In the genomic region with DNA sequence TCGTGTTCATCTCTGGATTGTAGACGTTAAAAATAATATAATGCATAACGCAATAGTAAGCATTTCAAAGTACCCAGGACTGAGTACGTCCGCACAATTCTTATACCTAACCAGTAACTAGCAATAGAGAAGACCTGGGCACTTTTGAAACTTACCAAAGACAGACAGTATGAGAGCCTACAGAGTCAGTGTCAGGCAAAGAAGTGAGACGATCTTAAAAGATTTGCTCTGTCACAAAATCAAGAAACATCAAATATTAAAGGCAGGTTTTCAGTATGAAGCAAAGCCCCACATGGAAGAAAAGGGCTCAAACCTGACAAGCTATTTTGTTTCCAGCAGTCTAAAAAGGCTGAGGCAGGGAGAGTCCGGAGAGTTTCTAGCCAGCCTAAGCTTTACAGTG, we compare ENCODE assay signal across 8 mouse cellular contexts. TPM values are rescaled to one million over a fixed set of nuclear protein-coding genes. Genes with fewer than 3 reads are reported as not detected.
DNase-seq lines count a peak whose midpoint lies in the region; ATAC-seq and TF ChIP-seq lines count a peak whose summit lies in the region.

No protein-coding gene starts in this region.

- H3K36me3 ChIP-seq in heart, embryonic 13.5 days = no peaks in the 10 kb centered on the region
- H3K36me3 ChIP-seq in MEL (ENCODE audit: control insufficient read depth in 1 of 2, insufficient read depth in 2 of 2, low read length in 2 of 2) = peaks cover 0 to 28% of the 10 kb centered on the region in 2 experiments; a peak in 2 of 4 replicates
- H3K36me3 ChIP-seq in hindbrain, embryonic 11.5 days (ENCODE audit: control insufficient read depth, insufficient read depth, low read length) = no peaks in the 10 kb centered on the region
- H3K36me3 ChIP-seq in macrophage (ENCODE audit: inconsistent target) = no peaks in the 10 kb centered on the region

- no peak for TF ChIP-seq CTCF in MEL (IDR thresholded peaks at IDR 0.05 in 2 of 3, conservative IDR thresholded peaks at IDR 0.05 in 1 of 3; ENCODE audit: control insufficient read depth in 1 of 3, insufficient read depth in 1 of 3, low read depth in 2 of 3, low read length in 3 of 3, poor library complexity in 1 of 3, severe bottlenecking in 1 of 3)

- intact Hi-C loops in heart, postnatal 14 days (cut with DNase I) = loop anchor here (2.0 to 5.0 kb wide), 2 partner anchors 52 to 86 kb away; a partner anchor contains a TSS

- peaks cover 66% of the 10 kb centered on the region for H3K4me1 ChIP-seq in heart, embryonic 13.5 days
- H3K4me1 ChIP-seq in MEL (ENCODE audit: control insufficient read depth in 1 of 2, insufficient read depth in 2 of 2, low read length in 2 of 2) = peaks cover 9 to 23% of the 10 kb centered on the region in 2 experiments
- 0 out of 2 replicates have a peak, but pooled peaks cover 4% of the 10 kb centered on the region for H3K4me1 ChIP-seq in hindbrain, embryonic 11.5 days (replicated peaks; ENCODE audit: control insufficient read depth, insufficient read depth, low read length)

- peak overlapping the region; percentile 90 for H3K4me3 ChIP-seq in heart, embryonic 13.5 days
- H3K4me3 ChIP-seq in MEL (ENCODE audit: control insufficient read depth in 1 of 2, insufficient read depth in 1 of 2, low read depth in 2 of 2, low read length in 2 of 2) = peak overlapping the region; percentile 69 to 83
- no peak overlapping the region for H3K4me3 ChIP-seq in hindbrain, embryonic 11.5 days (ENCODE audit: low read depth, low read length)
- H3K4me3 ChIP-seq in macrophage (ENCODE audit: inconsistent target) = peak overlapping the region; percentile 62

- peak overlapping the region; percentile 72 for H3K27ac ChIP-seq in heart, embryonic 13.5 days (replicated peaks)
- H3K27ac ChIP-seq in MEL (ENCODE audit: control insufficient read depth, low read depth, low read length) (peak overlapping the region; percentile 31; the same call in 1 of the 2 replicates), macrophage (no peak overlapping the region)
- no peak overlapping the region for H3K27ac ChIP-seq in hindbrain, embryonic 11.5 days (ENCODE audit: low read depth, low read length)

- no peak for TF ChIP-seq EP300 in MEL (IDR thresholded peaks at IDR 0.05; ENCODE audit: low read depth in 1 of 2, low read length in 2 of 2)

- no peak for DNase-seq in heart, postnatal 14 days
- DNase-seq in MEL (ENCODE audit: low read depth, low spot score) = peak; percentile 52
- no peak for DNase-seq in hindbrain, embryonic 11.5 days (ENCODE audit: low spot score)
- no peak for DNase-seq in ovary, adult 18-20 months (ENCODE audit: low spot score)
- DNase-seq in cerebellum, postnatal 25 days = no peak
- no peak for DNase-seq in kidney, postnatal 25 days

- ATAC-seq in heart, embryonic 13.5 days (ENCODE audit: extremely low read depth, insufficient number of reproducible peaks, low FRiP score, low TSS enrichment) = no peak
- no peak for ATAC-seq in hindbrain, embryonic 11.5 days (ENCODE audit: low FRiP score)

- no peaks in the 10 kb centered on the region for H3K27me3 ChIP-seq in heart, embryonic 13.5 days (replicated peaks)
- no peaks in the 10 kb centered on the region; a peak in 1 of 4 replicates for H3K27me3 ChIP-seq in MEL (ENCODE audit: control insufficient read depth in 1 of 2, insufficient read depth in 2 of 2, low read length in 2 of 2)
- peaks cover 8% of the 10 kb centered on the region for H3K27me3 ChIP-seq in hindbrain, embryonic 11.5 days (ENCODE audit: control insufficient read depth, insufficient read depth, low read length)

- H3K79me2 ChIP-seq in MEL (ENCODE audit: control insufficient read depth, insufficient read depth, low read length, poor library complexity) (peaks cover 30% of the 10 kb centered on the region), macrophage (ENCODE audit: inconsistent target) (peaks cover 37% of the 10 kb centered on the region)

- H3K4me2 ChIP-seq in heart, embryonic 13.5 days = peak overlapping the region; percentile 83
- peak overlapping the region; percentile 67; the same call in 1 of the 2 replicates for H3K4me2 ChIP-seq in hindbrain, embryonic 11.5 days (replicated peaks; ENCODE audit: low read depth, low read length)

- TF ChIP-seq POLR2A in MEL (IDR thresholded peaks at IDR 0.05; ENCODE audit: control insufficient read depth in 1 of 2, insufficient read depth in 1 of 2, low read depth in 1 of 2, low read length in 2 of 2, poor library complexity in 1 of 2) = no peak

- WGBS in heart, embryonic 13.5 days = 22% methylated on average over 7 of the region's 7 CpGs
- 16% methylated on average over 7 of the region's 7 CpGs for WGBS in hindbrain, embryonic 11.5 days
- 33% methylated on average over 7 of the region's 7 CpGs for WGBS in macrophage (ENCODE audit: missing documents)

- no peaks in the 10 kb centered on the region for H3K9me3 ChIP-seq in heart, embryonic 13.5 days
- H3K9me3 ChIP-seq in MEL (replicated peaks; ENCODE audit: insufficient read depth, low read length) = no peaks in the 10 kb centered on the region
- no peaks in the 10 kb centered on the region for H3K9me3 ChIP-seq in hindbrain, embryonic 11.5 days (ENCODE audit: control insufficient read depth, low read length)

- H3K9ac ChIP-seq in heart, embryonic 13.5 days = peak overlapping the region; percentile 95
- H3K9ac ChIP-seq in MEL (ENCODE audit: control insufficient read depth, low read depth, low read length, poor library complexity, severe bottlenecking) = peak overlapping the region; percentile 74
- H3K9ac ChIP-seq in hindbrain, embryonic 11.5 days (ENCODE audit: low read depth, low read length) = no peak overlapping the region

- no peak for TF ChIP-seq RAD21 in MEL (IDR thresholded peaks at IDR 0.05; ENCODE audit: low read depth, low read length)

TF ChIP-seq in MEL, 35 proteins besides CTCF, POLR2A, EP300 and RAD21:
- TF ChIP-seq RCOR1 (IDR thresholded peaks at IDR 0.05; ENCODE audit: low read depth, low read length) (no peak), ZMIZ1 (IDR thresholded peaks at IDR 0.05; ENCODE audit: low read depth, low read length) (no peak), MYB (IDR thresholded peaks at IDR 0.05; ENCODE audit: low read depth, low read length) (no peak), MEF2A (IDR thresholded peaks at IDR 0.05; ENCODE audit: extremely low read depth, insufficient replicate concordance, low read depth, low read length, poor library complexity, severe bottlenecking) (no peak), USF2 (IDR thresholded peaks at IDR 0.05; ENCODE audit: borderline replicate concordance in 1 of 2, insufficient read depth in 1 of 2, low read depth in 1 of 2, low read length in 2 of 2) (no peak), E2F4 (IDR thresholded peaks at IDR 0.05; ENCODE audit: borderline replicate concordance, low read depth, low read length) (no peak), ZC3H11A (IDR thresholded peaks at IDR 0.05; ENCODE audit: low read depth, low read length) (no peak), ELF1 (IDR thresholded peaks at IDR 0.05; ENCODE audit: low read depth, low read length) (no peak), ZNF384 (IDR thresholded peaks at IDR 0.05; ENCODE audit: low read depth, low read length) (no peak)

RNA-seq across cellular contexts. Expression of a gene that starts 0.9 kb away (rescaled TPM):
- 14.7 and 16.2 TPM in 2 replicates for polyA plus RNA-seq in heart, embryonic 13.5 days (2015; fragmentation: Nextera tagmentation; extraction: Ambion mirVana)
- total RNA-seq in heart, postnatal 14 days (2021) = 10 to 100 TPM; 17.9 to 19.5 TPM
- total RNA-seq in MEL (2012; rRNA removed) = 6.6 and 6.7 TPM in 2 replicates
- polyA plus RNA-seq in MEL (2012; ENCODE audit: insufficient read depth in 1 of 2, insufficient read length in 2 of 2, low read depth in 1 of 2, low replicate concordance in 2 of 2, missing spikeins in 1 of 2) (100 to 1,000 TPM in 1 of 2 experiments, 10 to 100 TPM in 1; 11.8 to 129 TPM), macrophage (2018) (10.7 to 14.5 TPM (median 13.7 TPM) in 3 replicates)
- 28.8 and 31.1 TPM in 2 replicates for polyA plus RNA-seq in hindbrain, embryonic 11.5 days (2014; fragmentation: Nextera tagmentation; extraction: Ambion mirVana)
- total RNA-seq in macrophage (2018; cell fraction: chromatin; rRNA removed) = 100 to 1,000 TPM in 7 of 26 experiments, 10 to 100 TPM in 19; 56.1 to 162 (median 80.2) TPM
- 10 to 100 TPM; 17.8 to 38.0 (median 21.4) TPM for total RNA-seq in macrophage (2018; cell fraction: cytosol; rRNA removed)
- total RNA-seq in macrophage (2018; cell fraction: nucleus; rRNA removed) = 100 to 1,000 TPM in 3 of 26 experiments, 10 to 100 TPM in 23; 45.5 to 135 (median 59.9) TPM

Comparison
In these comparisons a context has a peak if more than half of its experiments do, and no peak if none do; other contexts are left out.
1. H3K27ac ChIP-seq: peak in heart, embryonic 13.5 days (single experiment) and MEL (single experiment); none in hindbrain, embryonic 11.5 days (single experiment) and macrophage (single experiment).